Mouse (Mus musculus): Measurements from ENCODE around the gene Kmt5c. TPM values are rescaled to one million over a fixed set of nuclear protein-coding genes. Genes with fewer than 3 reads are reported as not detected.
"Not testable (repeated sequence)": the region's sequence is repeated elsewhere in the genome, so short reads cannot be mapped to it uniquely, and the experiment has no call there.

Kmt5c gene
- polyA plus RNA-seq, 1 experiment, result 95.6 TPM

- no peak for DNase-seq (ENCODE audit: low read depth, low spot score)
- 80% methylated on average over 2 of the region's 2 CpGs for WGBS
Measured at GRCm38 (mm10) chr7:4782759-4783158, 42.8 kb downstream of the Kmt5c start, which contains the start of the genes Il11 and Tmem190. Gene Il11, minus strand, starts transcription at chr7:4782859. Gene Tmem190, plus strand, starts transcription at chr7:4782937.

- no peak for DNase-seq (ENCODE audit: low read depth, low spot score)
Measured at GRCm38 (mm10) chr7:4783667-4784268, 43.9 kb downstream of the Kmt5c start.

GRCm38 (mm10) chr7:4788499-4789435, 48.9 kb downstream of the Kmt5c start:
- DNase-seq (ENCODE audit: low read depth, low spot score), result no peak
- under 1% methylated on average over 64 of the region's 64 CpGs for WGBS

More at GRCm38 (mm10) chr7:4783667-4784268, 43.9 kb downstream of the Kmt5c start:
- 85% methylated on average over 14 of the region's 14 CpGs for WGBS

- 5% methylated on average over 40 of the region's 40 CpGs for WGBS
- DNase-seq (ENCODE audit: low read depth, low spot score), result no peak
Measured at GRCm38 (mm10) chr7:4789436-4789935, 49.6 kb downstream of the Kmt5c start, which contains the start of gene Tmem238. Gene Tmem238, minus strand, starts transcription at chr7:4789656.

- WGBS, result under 1% methylated on average over 54 of the region's 54 CpGs
- DNase-seq (ENCODE audit: low read depth, low spot score), result peak; percentile 96
Measured at GRCm38 (mm10) chr7:4792278-4793212, 52.6 kb downstream of the Kmt5c start, which contains the start of gene Rpl28. Gene Rpl28, plus strand, starts transcription at chr7:4792874.

- under 1% methylated on average over 31 of the region's 31 CpGs for whole genome bisulfite sequencing
- not testable (repeated sequence) for DNase-seq (ENCODE audit: low read depth, low spot score)
Measured at GRCm38 (mm10) chr7:4793248-4793647, 53.3 kb downstream of the Kmt5c start.

GRCm38 (mm10) chr7:4793674-4794073, 53.8 kb downstream of the Kmt5c start:
- no peak for DNase-seq (ENCODE audit: low read depth, low spot score)
- 24% methylated on average over 4 of the region's 4 CpGs for WGBS

- WGBS, result 55% methylated on average over 3 of the region's 3 CpGs
- no peak for DNase-seq (ENCODE audit: low read depth, low spot score)
Measured at GRCm38 (mm10) chr7:4794631-4795168, 54.8 kb downstream of the Kmt5c start.

- no peak for DNase-seq (ENCODE audit: low read depth, low spot score)
- 62% methylated on average over 7 of the region's 7 CpGs for WGBS
Measured at GRCm38 (mm10) chr7:4795767-4796433, 56.0 kb downstream of the Kmt5c start.

Other genes starting within 250 kb of the Kmt5c start
- 42.8 and 51.7 TPM in 2 replicates for gene Ppp1r12c, start 238.4 kb upstream of the Kmt5c start, polyA plus RNA-seq (2012; rRNA removed)
- gene Tnnt1, start 223.7 kb upstream of the Kmt5c start, polyA plus RNA-seq (2012; rRNA removed), result 0.74 and 1.7 TPM in 2 replicates
- gene Tnni3, start 215.9 kb upstream of the Kmt5c start, polyA plus RNA-seq (2012; rRNA removed), result 1.5 and 1.9 TPM in 2 replicates
- 2.4 and 3.5 TPM in 2 replicates for gene Dnaaf3, start 207.7 kb upstream of the Kmt5c start, polyA plus RNA-seq (2012; rRNA removed)
- 4.5 and 5.3 TPM in 2 replicates for gene Syt5, start 192.6 kb upstream of the Kmt5c start, polyA plus RNA-seq (2012; rRNA removed)
- gene Ptprh, start 136.1 kb upstream of the Kmt5c start, polyA plus RNA-seq (2012; rRNA removed), result 85.7 and 191 TPM in 2 replicates
- 72.9 and 162 TPM in 2 replicates for gene Tmem86b, start 108.7 kb upstream of the Kmt5c start, polyA plus RNA-seq (2012; rRNA removed)
- 104 and 150 TPM in 2 replicates for gene Ppp6r1, start 81.1 kb upstream of the Kmt5c start, polyA plus RNA-seq (2012; rRNA removed)
- 32.7 and 34.4 TPM in 2 replicates for gene Hspbp1, start 55.0 kb upstream of the Kmt5c start, polyA plus RNA-seq (2012; rRNA removed)
- gene Brsk1, start 49.5 kb upstream of the Kmt5c start, polyA plus RNA-seq (2012; rRNA removed), result 1.7 and 2.3 TPM in 2 replicates
- 84.0 and 118 TPM in 2 replicates for gene Tmem150b, start 14.9 kb upstream of the Kmt5c start, polyA plus RNA-seq (2012; rRNA removed)
- 45.0 and 50.2 TPM in 2 replicates for gene Cox6b2, start 13.0 kb downstream of the Kmt5c start, polyA plus RNA-seq (2012; rRNA removed)
- gene Fam71e2, start 31.2 kb downstream of the Kmt5c start, polyA plus RNA-seq (2012; rRNA removed), result not detected in 2 replicates
- 0.11 and 0.81 TPM in 2 replicates for gene Il11, start 42.7 kb downstream of the Kmt5c start, polyA plus RNA-seq (2012; rRNA removed)
- gene Tmem190, start 42.8 kb downstream of the Kmt5c start, polyA plus RNA-seq (2012; rRNA removed), result not detected in 2 replicates
- 81.4 and 90.8 TPM in 2 replicates for gene Tmem238, start 49.5 kb downstream of the Kmt5c start, polyA plus RNA-seq (2012; rRNA removed)
- gene Rpl28, start 52.8 kb downstream of the Kmt5c start, polyA plus RNA-seq (2012; rRNA removed), result 510 and 604 TPM in 2 replicates
- 348 and 501 TPM in 2 replicates for gene Ube2s, start 72.5 kb downstream of the Kmt5c start, polyA plus RNA-seq (2012; rRNA removed)
- 0.78 and 0.86 TPM in 2 replicates for gene Shisa7, start 104.6 kb downstream of the Kmt5c start, polyA plus RNA-seq (2012; rRNA removed)
- 20.4 and 27.2 TPM in 2 replicates for gene Isoc2b, start 130.1 kb downstream of the Kmt5c start, polyA plus RNA-seq (2012; rRNA removed)
- gene Isoc2a, start 137.0 kb downstream of the Kmt5c start, polyA plus RNA-seq (2012; rRNA removed), result 14.7 and 16.2 TPM in 2 replicates
- gene Gm36210, start 166.4 kb downstream of the Kmt5c start, polyA plus RNA-seq (2012; rRNA removed), result not detected in 2 replicates
- 12.7 and 14.6 TPM in 2 replicates for gene Zfp628, start 175.1 kb downstream of the Kmt5c start, polyA plus RNA-seq (2012; rRNA removed)
- 4.3 and 7.1 TPM in 2 replicates for gene Nat14, start 181.9 kb downstream of the Kmt5c start, polyA plus RNA-seq (2012; rRNA removed)
- 2.9 and 3.6 TPM in 2 replicates for gene Ssc5d, start 185.7 kb downstream of the Kmt5c start, polyA plus RNA-seq (2012; rRNA removed)
- 0.06 and 0.18 TPM in 2 replicates for gene Sbk2, start 224.3 kb downstream of the Kmt5c start, polyA plus RNA-seq (2012; rRNA removed)
- gene Sbk3, start 231.1 kb downstream of the Kmt5c start, polyA plus RNA-seq (2012; rRNA removed), result not detected in 2 replicates

Data from large intestine, adult 2 months (tissue).